Mouse (Mus musculus) ES-Bruce4 (cell line): Measurements from ENCODE around the gene Smpd2.

Experiments
- CTCF ChIP-seq: IDR thresholded peaks from one replicate; pipeline ENCODE4 v1.8.1; 2011; ENCODE audit warnings: low read depth, low read length
- EP300 ChIP-seq: IDR thresholded peaks from 2 replicates; pipeline ENCODE4 v1.6.1; 2011; ENCODE audit warnings: low read depth, low read length; ENCODE audit not compliant: insufficient read depth

DNA sequence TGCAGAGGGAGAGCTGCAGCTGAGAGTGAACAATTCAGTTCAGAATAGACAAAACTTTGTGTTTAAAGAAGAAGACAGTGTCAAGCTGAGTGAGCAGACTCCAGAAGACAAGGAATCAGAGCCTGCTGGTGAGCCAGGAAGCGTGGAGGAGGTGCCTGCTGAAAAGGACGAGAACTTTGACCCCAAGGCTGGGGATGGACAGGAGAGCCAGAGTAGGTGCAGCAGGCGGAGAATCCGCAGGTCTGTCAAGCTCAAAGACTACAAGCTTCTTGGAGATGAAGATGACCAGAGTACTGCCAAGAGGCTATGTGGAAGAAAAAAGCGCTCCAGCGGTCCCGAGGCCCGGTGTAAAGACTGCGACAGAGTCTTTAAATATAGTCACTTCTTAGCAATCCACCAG, 38.5 kb downstream of the Smpd2 start:
- TF ChIP-seq CTCF (no peak), EP300 (no peak)
